Mouse (Mus musculus): ENCODE data around the gene Itgb2. TPM values are rescaled to one million over a fixed set of nuclear protein-coding genes. Genes with fewer than 3 reads are reported as not detected.

Itgb2 gene
- polyA plus RNA-seq, 1 experiment from 2014 or later: 8.3 TPM

DNA sequence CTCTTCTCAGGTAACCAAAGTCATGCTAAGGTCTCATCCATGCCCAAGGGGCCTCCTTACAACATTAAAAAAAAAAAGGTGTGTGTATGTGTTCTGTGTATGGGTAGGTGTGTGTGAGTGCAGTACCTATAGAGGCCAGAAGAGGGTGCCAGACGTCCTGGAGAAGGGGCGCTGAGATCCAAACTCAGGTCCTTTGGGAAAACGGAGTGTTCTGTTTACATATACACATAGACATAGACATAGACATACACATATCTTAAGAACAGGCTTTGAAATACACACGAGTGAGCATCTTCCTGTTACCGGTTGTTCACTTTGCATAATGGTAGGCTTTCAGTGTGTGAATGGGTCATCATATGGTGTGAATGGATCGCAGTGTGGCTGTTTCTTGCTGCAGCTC is 74.1 kb downstream of the Itgb2 start:
- Histone ChIP-seq H3K9ac (ENCODE audit: low read length) (no peak overlapping the region), H3K27ac (ENCODE audit: low read length) (no peak overlapping the region), H3K4me1 (ENCODE audit: control insufficient read depth, insufficient read depth, low read length) (peaks cover 11% of the 10 kb centered on the region; the same call in 1 of the 2 replicates), H3K9me3 (replicated peaks; ENCODE audit: control insufficient read depth, low read length) (no peaks in the 10 kb centered on the region), H3K4me2 (ENCODE audit: low read depth, low read length) (no peak overlapping the region), H3K27me3 (ENCODE audit: control insufficient read depth, insufficient read depth, low read length) (no peaks in the 10 kb centered on the region), H3K4me3 (replicated peaks; ENCODE audit: low read length) (no peak overlapping the region), H3K36me3 (ENCODE audit: control insufficient read depth, insufficient read depth, low read length) (0 out of 2 replicates have a peak, but pooled peaks cover under 1% of the 10 kb centered on the region)
- no peak for ATAC-seq (ENCODE audit: insufficient read depth, low FRiP score)
- 89% methylated on average over 6 of the region's 6 CpGs for WGBS

DNA sequence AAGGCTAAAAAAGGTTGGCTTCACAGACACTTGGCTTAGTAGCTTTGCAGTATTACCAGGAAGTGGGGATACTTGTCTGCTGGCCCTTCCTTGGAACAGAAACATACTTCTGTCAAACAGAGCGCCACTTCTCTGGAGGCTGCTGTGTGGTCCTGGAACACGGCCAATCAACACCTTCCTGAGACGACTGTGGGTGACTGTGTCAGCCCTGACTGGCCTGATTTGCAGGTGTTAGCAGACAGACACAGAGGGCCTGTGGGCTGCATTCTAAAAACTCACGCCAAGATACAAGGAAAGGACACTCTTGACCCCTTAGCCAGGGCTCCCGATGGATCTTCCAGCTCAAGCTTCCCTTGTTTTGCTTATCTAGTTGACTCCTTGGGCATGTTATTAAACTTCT is 74.9 kb downstream of the Itgb2 start:
- Histone ChIP-seq H3K27me3 (ENCODE audit: control insufficient read depth, insufficient read depth, low read length) (no peaks in the 10 kb centered on the region), H3K36me3 (ENCODE audit: control insufficient read depth, insufficient read depth, low read length) (0 out of 2 replicates have a peak, but pooled peaks cover 1% of the 10 kb centered on the region), H3K4me2 (ENCODE audit: low read depth, low read length) (no peak overlapping the region), H3K4me1 (ENCODE audit: control insufficient read depth, insufficient read depth, low read length) (peaks cover 11% of the 10 kb centered on the region; the same call in 1 of the 2 replicates), H3K9me3 (replicated peaks; ENCODE audit: control insufficient read depth, low read length) (no peaks in the 10 kb centered on the region), H3K4me3 (replicated peaks; ENCODE audit: low read length) (no peak overlapping the region), H3K9ac (ENCODE audit: low read length) (no peak overlapping the region), H3K27ac (ENCODE audit: low read length) (peak overlapping the region; percentile 99)
- 64% methylated on average over 5 of the region's 5 CpGs for WGBS
- no peak for ATAC-seq (ENCODE audit: insufficient read depth, low FRiP score)

GRCm38 (mm10) chr10:77605368-77605767 is 75.3 kb downstream of the Itgb2 start:
- H3K36me3 ChIP-seq (ENCODE audit: control insufficient read depth, insufficient read depth, low read length): peaks cover 5% of the 10 kb centered on the region
- peak overlapping the region; percentile 89 for H3K9ac ChIP-seq (ENCODE audit: low read length)
- peak overlapping the region; percentile 99 for H3K27ac ChIP-seq (ENCODE audit: low read length)
- peaks cover 11% of the 10 kb centered on the region; the same call in 1 of the 2 replicates for H3K4me1 ChIP-seq (ENCODE audit: control insufficient read depth, insufficient read depth, low read length)
- H3K9me3 ChIP-seq (replicated peaks; ENCODE audit: control insufficient read depth, low read length): no peaks in the 10 kb centered on the region
- no peaks in the 10 kb centered on the region for H3K27me3 ChIP-seq (ENCODE audit: control insufficient read depth, insufficient read depth, low read length)
- peak overlapping the region; percentile 88 for H3K4me2 ChIP-seq (ENCODE audit: low read depth, low read length)
- ATAC-seq (ENCODE audit: insufficient read depth, low FRiP score): no peak
- 29% methylated on average over 1 of the region's 1 CpGs for WGBS
- H3K4me3 ChIP-seq (replicated peaks; ENCODE audit: low read length): peak overlapping the region; percentile 77; the same call in 1 of the 2 replicates

- H3K4me1 ChIP-seq (ENCODE audit: control insufficient read depth, insufficient read depth, low read length): peaks cover 11% of the 10 kb centered on the region; the same call in 1 of the 2 replicates
- peak within 1 kb of the TSS; percentile 89 for H3K9ac ChIP-seq (ENCODE audit: low read length)
- H3K36me3 ChIP-seq (ENCODE audit: control insufficient read depth, insufficient read depth, low read length): peaks cover 8% of the 10 kb centered on the region
- peak within 1 kb of the TSS; percentile 88 for H3K4me2 ChIP-seq (ENCODE audit: low read depth, low read length)
- H3K4me3 ChIP-seq (replicated peaks; ENCODE audit: low read length): peak within 1 kb of the TSS; percentile 77
- H3K9me3 ChIP-seq (replicated peaks; ENCODE audit: control insufficient read depth, low read length): no peaks in the 10 kb centered on the region
- no peaks in the 10 kb centered on the region for H3K27me3 ChIP-seq (ENCODE audit: control insufficient read depth, insufficient read depth, low read length)
- H3K27ac ChIP-seq (ENCODE audit: low read length): peak within 1 kb of the TSS; percentile 99
- under 1% methylated on average over 115 of the region's 119 CpGs for WGBS
- peak; percentile 94 for ATAC-seq (ENCODE audit: insufficient read depth, low FRiP score)
Measured at GRCm38 (mm10) chr10:77605908-77606826, 76.1 kb downstream of the Itgb2 start, which contains the start of the genes Sumo3 and Gm49325. Gene Sumo3, plus strand, starts transcription at chr10:77606097. Gene Gm49325, plus strand, starts transcription at chr10:77606197.

GRCm38 (mm10) chr10:77606855-77607254 is 76.8 kb downstream of the Itgb2 start:
- peak overlapping the region; percentile 89 for H3K9ac ChIP-seq (ENCODE audit: low read length)
- WGBS: 30% methylated on average over 7 of the region's 7 CpGs
- no peaks in the 10 kb centered on the region for H3K9me3 ChIP-seq (replicated peaks; ENCODE audit: control insufficient read depth, low read length)
- 0 out of 2 replicates have a peak, but pooled peaks have one; percentile 2 for ATAC-seq (ENCODE audit: insufficient read depth, low FRiP score)
- H3K27ac ChIP-seq (ENCODE audit: low read length): peak overlapping the region; percentile 99
- peak overlapping the region; percentile 88 for H3K4me2 ChIP-seq (ENCODE audit: low read depth, low read length)
- H3K27me3 ChIP-seq (ENCODE audit: control insufficient read depth, insufficient read depth, low read length): no peaks in the 10 kb centered on the region
- H3K36me3 ChIP-seq (ENCODE audit: control insufficient read depth, insufficient read depth, low read length): peaks cover 8% of the 10 kb centered on the region
- peak overlapping the region; percentile 77 for H3K4me3 ChIP-seq (replicated peaks; ENCODE audit: low read length)
- peaks cover 11% of the 10 kb centered on the region; the same call in 1 of the 2 replicates for H3K4me1 ChIP-seq (ENCODE audit: control insufficient read depth, insufficient read depth, low read length)

- Histone ChIP-seq H3K9me3 (replicated peaks; ENCODE audit: control insufficient read depth, low read length) (no peaks in the 10 kb centered on the region), H3K27me3 (ENCODE audit: control insufficient read depth, insufficient read depth, low read length) (no peaks in the 10 kb centered on the region), H3K4me2 (ENCODE audit: low read depth, low read length) (peak overlapping the region; percentile 88), H3K9ac (ENCODE audit: low read length) (peak overlapping the region; percentile 89; the same call in 1 of the 2 replicates), H3K4me1 (ENCODE audit: control insufficient read depth, insufficient read depth, low read length) (peaks cover 11% of the 10 kb centered on the region; the same call in 1 of the 2 replicates), H3K27ac (ENCODE audit: low read length) (0 out of 2 replicates have a peak overlapping the region, but pooled peaks have one; percentile 99), H3K4me3 (replicated peaks; ENCODE audit: low read length) (peak overlapping the region; percentile 77), H3K36me3 (ENCODE audit: control insufficient read depth, insufficient read depth, low read length) (peaks cover 8% of the 10 kb centered on the region)
- WGBS: 64% methylated on average over 5 of the region's 5 CpGs
- no peak for ATAC-seq (ENCODE audit: insufficient read depth, low FRiP score)
Measured at GRCm38 (mm10) chr10:77607441-77607840, 77.4 kb downstream of the Itgb2 start.

- Histone ChIP-seq H3K27ac (ENCODE audit: low read length) (no peak overlapping the region), H3K9me3 (replicated peaks; ENCODE audit: control insufficient read depth, low read length) (no peaks in the 10 kb centered on the region), H3K4me1 (ENCODE audit: control insufficient read depth, insufficient read depth, low read length) (peaks cover 14% of the 10 kb centered on the region; the same call in 1 of the 2 replicates), H3K27me3 (ENCODE audit: control insufficient read depth, insufficient read depth, low read length) (no peaks in the 10 kb centered on the region), H3K4me2 (ENCODE audit: low read depth, low read length) (no peak overlapping the region), H3K9ac (ENCODE audit: low read length) (no peak overlapping the region), H3K4me3 (replicated peaks; ENCODE audit: low read length) (no peak overlapping the region), H3K36me3 (ENCODE audit: control insufficient read depth, insufficient read depth, low read length) (peaks cover 13% of the 10 kb centered on the region)
- 83% methylated on average over 8 of the region's 8 CpGs for WGBS
- ATAC-seq (ENCODE audit: insufficient read depth, low FRiP score): no peak
Measured at GRCm38 (mm10) chr10:77608589-77608988, 78.5 kb downstream of the Itgb2 start.

DNA sequence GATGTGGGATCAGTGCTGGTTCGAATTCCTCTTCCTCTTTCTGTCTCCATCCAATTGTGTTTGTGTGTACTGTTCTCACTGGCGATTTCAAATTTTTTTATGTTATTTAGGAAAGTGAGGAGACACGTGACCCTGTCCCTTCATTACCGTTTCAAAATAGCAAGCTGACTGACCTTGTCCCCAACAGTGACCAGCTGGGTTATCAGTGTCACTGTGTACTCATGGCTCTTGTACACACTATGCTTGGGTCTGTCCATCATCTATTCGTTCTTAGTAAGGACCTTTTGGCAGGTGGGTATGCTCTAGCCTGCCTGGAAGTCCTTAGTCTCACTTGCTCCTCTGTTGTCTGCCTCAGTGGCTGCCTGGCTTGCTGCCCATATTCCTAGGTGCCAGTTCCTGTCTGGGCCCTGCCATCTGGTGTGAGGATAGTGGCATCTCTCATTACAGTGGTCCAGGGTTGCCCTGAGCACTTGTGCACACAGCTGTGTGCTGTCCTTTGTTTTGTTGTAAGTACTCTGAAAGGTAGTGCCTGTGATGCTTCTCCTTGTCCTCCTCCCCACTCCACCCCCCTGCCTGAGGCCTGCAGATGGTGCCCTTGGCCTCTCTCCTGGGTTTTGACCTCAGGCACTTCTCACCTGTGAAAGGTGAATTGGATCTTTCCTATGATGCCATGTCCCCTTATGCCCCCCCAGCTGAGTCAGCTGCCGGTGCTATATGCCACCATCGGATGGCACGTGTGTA is 80.3 kb downstream of the Itgb2 start:
- Histone ChIP-seq H3K4me1 (ENCODE audit: control insufficient read depth, insufficient read depth, low read length) (peaks cover 17% of the 10 kb centered on the region; the same call in 1 of the 2 replicates), H3K4me3 (replicated peaks; ENCODE audit: low read length) (no peak overlapping the region), H3K27me3 (ENCODE audit: control insufficient read depth, insufficient read depth, low read length) (no peaks in the 10 kb centered on the region), H3K36me3 (ENCODE audit: control insufficient read depth, insufficient read depth, low read length) (peaks cover 25% of the 10 kb centered on the region), H3K9ac (ENCODE audit: low read length) (no peak overlapping the region), H3K9me3 (replicated peaks; ENCODE audit: control insufficient read depth, low read length) (no peaks in the 10 kb centered on the region), H3K27ac (ENCODE audit: low read length) (no peak overlapping the region), H3K4me2 (ENCODE audit: low read depth, low read length) (no peak overlapping the region)
- no peak for ATAC-seq (ENCODE audit: insufficient read depth, low FRiP score)
- 77% methylated on average over 8 of the region's 8 CpGs for WGBS
